In the genomic region with DNA sequence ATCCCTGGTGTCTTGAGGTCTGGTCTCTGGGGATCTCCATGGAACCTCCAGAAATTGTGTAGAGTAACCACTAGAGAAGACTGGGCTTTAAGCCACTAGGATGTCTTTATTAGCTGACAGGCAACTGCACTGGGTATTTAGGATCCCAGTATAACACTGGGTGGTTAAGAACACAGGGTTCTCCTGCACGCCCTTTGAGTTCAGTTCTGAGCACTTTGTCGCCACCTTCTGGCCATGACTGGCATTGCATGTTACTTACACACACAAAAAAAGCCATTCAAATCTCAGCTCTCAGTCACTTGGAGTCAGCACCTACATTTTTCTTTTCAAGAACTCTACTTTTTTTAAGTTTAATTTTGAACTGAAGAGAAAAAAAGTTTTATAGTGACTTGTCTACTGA, we compare ENCODE assay signal across 9 mouse cellular contexts. TPM values are rescaled to one million over a fixed set of nuclear protein-coding genes. Genes with fewer than 3 reads are reported as not detected.
DNase-seq lines count a peak whose midpoint lies in the region; ATAC-seq and TF ChIP-seq lines count a peak whose summit lies in the region.
"Had no signal": no experiment of that assay in that cellular context is flagged by ENCODE, and none has a peak within 500 bp of the region (broad histone marks: within the 10 kb centered on the region; RNA-seq: fewer than 3 reads in every experiment).

No protein-coding gene starts in this region.

- TF ChIP-seq POLR2A in thymus, adult 2 months (IDR thresholded peaks at IDR 0.05; ENCODE audit: control insufficient read depth, extremely low read depth, insufficient read depth, low read length, poor library complexity), result no peak

- no peaks in the 10 kb centered on the region for H3K4me1 ChIP-seq in kidney, embryonic 16.5 days (ENCODE audit: insufficient read depth, low read length)
- no peaks in the 10 kb centered on the region for H3K4me1 ChIP-seq in liver, embryonic 13.5 days (replicated peaks)
- H3K4me1 ChIP-seq in thymus, adult 2 months (replicated peaks; ENCODE audit: control insufficient read depth, insufficient read depth, low read length), result no peaks in the 10 kb centered on the region
- H3K4me1 ChIP-seq: embryonic facial prominence, embryonic 15.5 days had no signal

- TF ChIP-seq CTCF in thymus, adult 2 months (IDR thresholded peaks at IDR 0.05; ENCODE audit: borderline replicate concordance, control insufficient read depth, extremely low read depth, insufficient read depth, low read length, poor library complexity), result no peak

- H3K9ac ChIP-seq in kidney, embryonic 16.5 days (replicated peaks; ENCODE audit: low read length), result no peak overlapping the region
- no peak overlapping the region for H3K9ac ChIP-seq in liver, embryonic 13.5 days
- H3K9ac ChIP-seq: embryonic facial prominence, embryonic 15.5 days had no signal

- H3K36me3 ChIP-seq in kidney, embryonic 16.5 days (ENCODE audit: insufficient read depth, low read length), result no peaks in the 10 kb centered on the region
- H3K36me3 ChIP-seq in liver, embryonic 13.5 days, result no peaks in the 10 kb centered on the region
- peaks cover 6% of the 10 kb centered on the region; the same call in 1 of the 2 replicates for H3K36me3 ChIP-seq in thymus, adult 2 months (ENCODE audit: control insufficient read depth, insufficient read depth, low read length)
- H3K36me3 ChIP-seq: embryonic facial prominence, embryonic 15.5 days had no signal

- H3K27me3 ChIP-seq in kidney, embryonic 16.5 days (ENCODE audit: insufficient read depth, low read length), result no peaks in the 10 kb centered on the region
- no peaks in the 10 kb centered on the region for H3K27me3 ChIP-seq in liver, embryonic 13.5 days
- H3K27me3 ChIP-seq in thymus, adult 2 months (ENCODE audit: control insufficient read depth, insufficient read depth, low read length), result no peaks in the 10 kb centered on the region
- H3K27me3 ChIP-seq: embryonic facial prominence, embryonic 15.5 days had no signal

- 5% methylated on average over 2 of the region's 2 CpGs for WGBS in kidney, embryonic 16.5 days
- 7% methylated on average over 2 of the region's 2 CpGs for WGBS in liver, embryonic 13.5 days (ENCODE audit: insufficient replicate concordance)
- whole genome bisulfite sequencing in thymus, adult 2 months, result 0% methylated on average over 2 of the region's 2 CpGs

- H3K4me3 ChIP-seq in kidney, embryonic 16.5 days (ENCODE audit: low read length), result no peak overlapping the region
- no peak overlapping the region for H3K4me3 ChIP-seq in liver, embryonic 13.5 days (replicated peaks)
- no peak overlapping the region for H3K4me3 ChIP-seq in thymus, adult 2 months (ENCODE audit: control insufficient read depth, insufficient read depth, low read length)
- H3K4me3 ChIP-seq: embryonic facial prominence, embryonic 15.5 days had no signal

- intact Hi-C loops in gastrocnemius, postnatal 14 days (cut with DNase I; ENCODE audit: low total_unique reads), result no loop called here

- no peaks in the 10 kb centered on the region for H3K9me3 ChIP-seq in kidney, embryonic 16.5 days (ENCODE audit: low read length)
- no peaks in the 10 kb centered on the region for H3K9me3 ChIP-seq in liver, embryonic 13.5 days (replicated peaks)
- H3K9me3 ChIP-seq: embryonic facial prominence, embryonic 15.5 days had no signal

- ATAC-seq in kidney, embryonic 16.5 days (ENCODE audit: low FRiP score, low TSS enrichment), result peak; percentile 57
- no peak for ATAC-seq in liver, embryonic 13.5 days (ENCODE audit: low read depth)

- no peak overlapping the region for H3K4me2 ChIP-seq in kidney, embryonic 16.5 days (replicated peaks; ENCODE audit: low read depth, low read length)
- no peak overlapping the region for H3K4me2 ChIP-seq in liver, embryonic 13.5 days
- H3K4me2 ChIP-seq: embryonic facial prominence, embryonic 15.5 days had no signal

- DNase-seq in A20 (ENCODE audit: low read depth, low spot score), result peak; percentile 52
- peak; percentile 56 for DNase-seq in T-cell, adult 2 months (ENCODE audit: low spot score)
- DNase-seq in cerebellum, postnatal 4 days (ENCODE audit: low spot score in 2 of 2), result peak; percentile 31 to 70
- peak; percentile 45 for DNase-seq in gastrocnemius, postnatal 14 days
- peak; percentile 24 for DNase-seq in liver, embryonic 13.5 days
- DNase-seq in ovary, adult 18-20 months (ENCODE audit: low spot score), result peak; percentile 23
- peak; percentile 55 for DNase-seq in thymus, adult 2 months

- no peak overlapping the region for H3K27ac ChIP-seq in kidney, embryonic 16.5 days (ENCODE audit: low read length)
- no peak overlapping the region for H3K27ac ChIP-seq in liver, embryonic 13.5 days
- H3K27ac ChIP-seq in thymus, adult 2 months (ENCODE audit: control insufficient read depth, insufficient read depth, low read length), result no peak overlapping the region
- H3K27ac ChIP-seq: embryonic facial prominence, embryonic 15.5 days had no signal

RNA-seq across cellular contexts. Expression of a gene that starts 10.3 kb away (rescaled TPM):
- total RNA-seq in gastrocnemius, postnatal 14 days (2021), result 1 to 10 TPM; 3.5 to 3.9 TPM
- 9.9 and 10.2 TPM in 2 replicates for polyA plus RNA-seq in kidney, embryonic 16.5 days (2015; fragmentation: Nextera tagmentation; extraction: Ambion mirVana)
- polyA plus RNA-seq in liver, embryonic 13.5 days (2015; fragmentation: Nextera tagmentation; extraction: Ambion mirVana), result 3.5 and 3.8 TPM in 2 replicates
- 2.0 and 2.1 TPM in 2 replicates for polyA plus RNA-seq in thymus, adult 2 months (2012; rRNA removed)

RNA-seq across cellular contexts. Expression of a gene that starts 10.3 kb away (rescaled TPM):
- 10 to 100 TPM; 14.6 to 17.4 TPM for total RNA-seq in gastrocnemius, postnatal 14 days (2021)
- 46.2 and 48.0 TPM in 2 replicates for polyA plus RNA-seq in kidney, embryonic 16.5 days (2015; fragmentation: Nextera tagmentation; extraction: Ambion mirVana)
- 8.3 and 9.5 TPM in 2 replicates for polyA plus RNA-seq in liver, embryonic 13.5 days (2015; fragmentation: Nextera tagmentation; extraction: Ambion mirVana)
- polyA plus RNA-seq in thymus, adult 2 months (2012; rRNA removed), result 19.9 and 20.3 TPM in 2 replicates

RNA-seq across cellular contexts. Expression of a gene that starts 27.8 kb away (rescaled TPM):
- not detected for total RNA-seq in gastrocnemius, postnatal 14 days (2021)
- polyA plus RNA-seq in kidney, embryonic 16.5 days (2015; fragmentation: Nextera tagmentation; extraction: Ambion mirVana), result not detected in 2 replicates
- polyA plus RNA-seq in liver, embryonic 13.5 days (2015; fragmentation: Nextera tagmentation; extraction: Ambion mirVana), result not detected in 2 replicates
- polyA plus RNA-seq in thymus, adult 2 months (2012; rRNA removed), result not detected in 2 replicates

RNA-seq across cellular contexts. Expression of a gene that starts 44.6 kb away (rescaled TPM):
- total RNA-seq in gastrocnemius, postnatal 14 days (2021), result 1 to 10 TPM; 7.9 to 8.8 TPM
- 53.8 and 55.5 TPM in 2 replicates for polyA plus RNA-seq in kidney, embryonic 16.5 days (2015; fragmentation: Nextera tagmentation; extraction: Ambion mirVana)
- polyA plus RNA-seq in liver, embryonic 13.5 days (2015; fragmentation: Nextera tagmentation; extraction: Ambion mirVana), result 12.8 and 15.5 TPM in 2 replicates
- 11.5 and 14.6 TPM in 2 replicates for polyA plus RNA-seq in thymus, adult 2 months (2012; rRNA removed)

RNA-seq across cellular contexts. Expression of a gene that starts 59.2 kb away (rescaled TPM):
- not detected for total RNA-seq in gastrocnemius, postnatal 14 days (2021)
- not detected in 2 replicates for polyA plus RNA-seq in kidney, embryonic 16.5 days (2015; fragmentation: Nextera tagmentation; extraction: Ambion mirVana)
- not detected in 2 replicates for polyA plus RNA-seq in liver, embryonic 13.5 days (2015; fragmentation: Nextera tagmentation; extraction: Ambion mirVana)
- not detected in 2 replicates for polyA plus RNA-seq in thymus, adult 2 months (2012; rRNA removed)
- polyA plus RNA-seq: embryonic facial prominence, embryonic 15.5 days had no signal
